Mouse (Mus musculus) embryonic facial prominence, embryonic 11.5 days (tissue): ENCODE measurements around the gene BC017158. TPM values are rescaled to one million over a fixed set of nuclear protein-coding genes. Genes with fewer than 3 reads are reported as not detected.

ENCODE experiments used
- ATAC-seq: fragments of 200-750 bp; cut with Nextera tagmentation; replicated peaks from 2 replicates; pipeline ENCODE4 v1.8.0; 2017; ENCODE audit warnings: low read depth; ENCODE audit not compliant: insufficient number of reproducible peaks, low FRiP score, low TSS enrichment
- DNase-seq: peaks from one replicate; pipeline ENCODE4 v3.0.0-alpha.2; 2015; ENCODE audit warnings: low spot score
- H3K27ac ChIP-seq: fragments of 300-500 bp; sonication (generic); replicated peaks from 2 replicates; pipeline ENCODE4 v1.5.1; 2014; ENCODE audit warnings: mild to moderate bottlenecking, low read depth, low read length, control low read depth
- H3K27me3 ChIP-seq: fragments of 300-500 bp; sonication (generic); 2 replicates; pipeline ENCODE4 v1.6.1; 2014; ENCODE audit warnings: mild to moderate bottlenecking, low read length, moderate library complexity, mixed read lengths; ENCODE audit not compliant: control insufficient read depth, insufficient read depth
- H3K36me3 ChIP-seq: fragments of 300-500 bp; sonication (generic); replicated peaks from 2 replicates; pipeline ENCODE4 v1.6.1; 2014; ENCODE audit warnings: low read depth, mild to moderate bottlenecking, low read length, moderate library complexity, mixed read lengths; ENCODE audit not compliant: control insufficient read depth, insufficient read depth
- H3K4me1 ChIP-seq: fragments of 300-500 bp; sonication (generic); 2 replicates; pipeline ENCODE4 v1.6.1; 2014; ENCODE audit warnings: low read length, mixed read lengths; ENCODE audit not compliant: control insufficient read depth, insufficient read depth
- H3K4me2 ChIP-seq: fragments of 300-500 bp; sonication (generic); 2 replicates; pipeline ENCODE4 v1.6.1; 2014; ENCODE audit warnings: low read depth, mild to moderate bottlenecking, control low read depth, low read length, moderate library complexity
- H3K4me3 ChIP-seq: fragments of 300-500 bp; sonication (generic); 2 replicates; pipeline ENCODE4 v1.5.1; 2014; ENCODE audit warnings: low read depth, low read length, control low read depth
- H3K9ac ChIP-seq: fragments of 300-500 bp; sonication (generic); replicated peaks from 2 replicates; pipeline ENCODE4 v1.6.1; 2014; ENCODE audit warnings: mild to moderate bottlenecking, control low read depth, low read length
- H3K9me3 ChIP-seq: fragments of 300-500 bp; sonication (generic); replicated peaks from 2 replicates; pipeline ENCODE4 v1.6.1; 2016; ENCODE audit warnings: mild to moderate bottlenecking, low read length, inconsistent platforms, mixed read lengths; ENCODE audit not compliant: control insufficient read depth
- WGBS: fragments of 180-500 bp; shearing (Covaris S2); extraction: QIAGEN DNeasy Blood & Tissue Kit; methylation state at CpG from one replicate; pipeline ENCODE4 v1.1.7; 2014; 5-methylcytosine and 5-hydroxymethylcytosine counted together
- polyA plus RNA-seq: library from polyadenylated mRNA; unstranded; fragments of >200 nt; fragmentation: Nextera tagmentation; extraction: Ambion mirVana; gene quantifications from 2 replicates; pipeline ENCODE4 v1.2.1, GENCODE M21; 2014

BC017158 gene
- polyA plus RNA-seq, 1 experiment from 2014 or later: 19.4 TPM

- H3K4me1 ChIP-seq: no peaks in the 10 kb centered on the region
- ATAC-seq: peak; percentile 60; the same call in 1 of the 2 replicates
- WGBS: 11% methylated on average over 24 of the region's 24 CpGs
- H3K9me3 ChIP-seq: no peaks in the 10 kb centered on the region
- H3K4me2 ChIP-seq: peak overlapping the region; percentile 46
- DNase-seq: peak; percentile 72
- H3K36me3 ChIP-seq: no peaks in the 10 kb centered on the region
- no peak overlapping the region for H3K27ac ChIP-seq
- peak overlapping the region; percentile 33 for H3K9ac ChIP-seq
- no peaks in the 10 kb centered on the region for H3K27me3 ChIP-seq
- H3K4me3 ChIP-seq: peak overlapping the region; percentile 25
Measured at GRCm38 (mm10) chr7:128252609-128253008, 45.4 kb downstream of the BC017158 start.

- Histone ChIP-seq H3K36me3 (no peaks in the 10 kb centered on the region), H3K27me3 (no peaks in the 10 kb centered on the region), H3K4me2 (no peak overlapping the region; the same call in 1 of the 2 replicates), H3K9me3 (no peaks in the 10 kb centered on the region), H3K4me1 (no peaks in the 10 kb centered on the region), H3K27ac (no peak overlapping the region), H3K4me3 (no peak overlapping the region), H3K9ac (no peak overlapping the region; the same call in 1 of the 2 replicates)
- ATAC-seq: no peak
- 52% methylated on average over 12 of the region's 12 CpGs for WGBS
- no peak for DNase-seq
Measured at GRCm38 (mm10) chr7:128251946-128252345, 46.0 kb downstream of the BC017158 start.

GRCm38 (mm10) chr7:128249998-128250397 lies 48.0 kb downstream of the BC017158 start:
- ATAC-seq: no peak
- no peak overlapping the region for H3K9ac ChIP-seq
- H3K4me1 ChIP-seq: no peaks in the 10 kb centered on the region
- H3K9me3 ChIP-seq: no peaks in the 10 kb centered on the region
- H3K4me2 ChIP-seq: no peak overlapping the region
- WGBS: 85% methylated on average over 5 of the region's 5 CpGs
- no peaks in the 10 kb centered on the region for H3K36me3 ChIP-seq
- no peak overlapping the region for H3K4me3 ChIP-seq
- no peak for DNase-seq
- no peak overlapping the region for H3K27ac ChIP-seq
- H3K27me3 ChIP-seq: no peaks in the 10 kb centered on the region

GRCm38 (mm10) chr7:128248081-128249042 lies 49.6 kb downstream of the BC017158 start:
- no peaks in the 10 kb centered on the region for H3K27me3 ChIP-seq
- no peak for ATAC-seq
- no peak overlapping the region for H3K27ac ChIP-seq
- DNase-seq: no peak
- no peaks in the 10 kb centered on the region for H3K4me1 ChIP-seq
- no peaks in the 10 kb centered on the region; the same call in 1 of the 2 replicates for H3K36me3 ChIP-seq
- H3K9me3 ChIP-seq: no peaks in the 10 kb centered on the region
- H3K4me3 ChIP-seq: no peak overlapping the region
- H3K4me2 ChIP-seq: no peak overlapping the region
- H3K9ac ChIP-seq: no peak overlapping the region; the same call in 1 of the 2 replicates
- 77% methylated on average over 10 of the region's 10 CpGs for WGBS

GRCm38 (mm10) chr7:128247443-128247842 lies 50.5 kb downstream of the BC017158 start:
- H3K36me3 ChIP-seq: no peaks in the 10 kb centered on the region; the same call in 1 of the 2 replicates
- H3K4me1 ChIP-seq: no peaks in the 10 kb centered on the region
- WGBS: under 1% methylated on average over 13 of the region's 13 CpGs
- H3K4me2 ChIP-seq: peak overlapping the region; percentile 72
- peak overlapping the region; percentile 45 for H3K4me3 ChIP-seq
- 0 out of 2 replicates have a peak overlapping the region, but pooled peaks have one; percentile 56 for H3K27ac ChIP-seq
- ATAC-seq (peak; percentile 57; the same call in 1 of the 2 replicates), DNase-seq (peak; percentile 93)
- H3K27me3 ChIP-seq: no peaks in the 10 kb centered on the region
- H3K9me3 ChIP-seq: no peaks in the 10 kb centered on the region
- H3K9ac ChIP-seq: peak overlapping the region; percentile 72

GRCm38 (mm10) chr7:128246496-128247391 lies 51.2 kb downstream of the BC017158 start, which contains the start of gene Tgfb1i1:
Tgfb1i1 (plus strand) TSS chr7:128246812.
- H3K27me3 ChIP-seq: no peaks in the 10 kb centered on the region
- peak within 1 kb of the TSS; percentile 56; the same call in 1 of the 2 replicates for H3K27ac ChIP-seq
- H3K4me2 ChIP-seq: peak within 1 kb of the TSS; percentile 72
- H3K9me3 ChIP-seq: no peaks in the 10 kb centered on the region
- peak within 1 kb of the TSS; percentile 72 for H3K9ac ChIP-seq
- 3% methylated on average over 30 of the region's 30 CpGs for WGBS
- H3K4me3 ChIP-seq: peak within 1 kb of the TSS; percentile 45
- H3K36me3 ChIP-seq: no peaks in the 10 kb centered on the region; the same call in 1 of the 2 replicates
- no peaks in the 10 kb centered on the region for H3K4me1 ChIP-seq
- ATAC-seq: peak; percentile 31
- DNase-seq: peak; percentile 55

- Histone ChIP-seq H3K4me2 (no peak overlapping the region), H3K4me3 (no peak overlapping the region), H3K9me3 (no peaks in the 10 kb centered on the region), H3K27ac (no peak overlapping the region), H3K4me1 (no peaks in the 10 kb centered on the region), H3K36me3 (no peaks in the 10 kb centered on the region; the same call in 1 of the 2 replicates), H3K9ac (no peak overlapping the region), H3K27me3 (no peaks in the 10 kb centered on the region)
- WGBS: 79% methylated on average over 4 of the region's 4 CpGs
- ATAC-seq: no peak
- no peak for DNase-seq
Measured at GRCm38 (mm10) chr7:128245547-128245946, 52.4 kb downstream of the BC017158 start.
